Mouse (Mus musculus): ENCODE measurements around the gene Prom1.

DNA sequence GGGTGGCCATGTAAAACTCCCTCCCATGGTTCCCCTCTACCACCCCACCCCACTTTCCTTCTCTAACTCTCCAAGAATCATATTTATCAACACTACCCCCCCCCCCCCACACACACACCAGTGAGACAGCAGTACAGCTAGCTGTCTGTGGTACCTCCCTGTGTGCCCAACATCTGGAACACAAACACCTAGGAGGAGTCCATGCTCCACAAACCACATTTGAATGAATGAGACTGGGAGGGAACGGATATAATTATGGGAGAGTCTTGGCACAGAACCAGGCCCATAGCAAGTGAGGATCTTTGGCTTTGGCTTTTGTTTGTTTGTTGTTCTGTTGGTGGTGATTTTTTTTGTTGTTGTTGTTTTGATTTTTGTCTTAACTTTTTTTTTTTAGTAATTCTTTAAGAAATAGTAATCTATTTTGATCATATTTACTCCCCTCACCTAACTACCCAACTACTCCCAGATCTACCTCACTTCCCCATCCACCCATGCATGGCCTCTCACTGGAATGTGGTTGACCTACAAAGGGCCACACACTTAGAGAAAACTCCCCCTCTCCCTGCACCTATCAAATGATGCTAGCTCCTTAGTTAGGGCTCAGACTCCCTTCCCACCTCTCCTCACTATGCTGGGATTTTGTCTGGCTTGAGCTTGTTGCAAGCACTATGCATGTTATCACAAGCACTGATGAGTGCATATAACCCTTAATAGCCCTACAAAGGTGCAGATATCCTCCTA lies 124.8 kb downstream of the Prom1 start:
- no peak for TF ChIP-seq CTCF (IDR thresholded peaks at IDR 0.05; ENCODE audit: low read depth, low read length)
- no peak for TF ChIP-seq POLR2A (IDR thresholded peaks at IDR 0.05; ENCODE audit: extremely low read depth, insufficient read depth, low read length)
